Mouse (Mus musculus) adrenal gland (tissue): Measurements from ENCODE around the gene Gpatch2.

ENCODE experiments used
- intact Hi-C: fragments of 180-260 bp; cut with DNase I; formaldehyde crosslinking; loops from one replicate; pipeline ENCODE4 v1.15.1; 2025

Gene Gpatch2

GRCm38 (mm10) chr1:187241329-187241728, 26.0 kb downstream of the Gpatch2 start:
- intact Hi-C loops, result no loop called here

DNA sequence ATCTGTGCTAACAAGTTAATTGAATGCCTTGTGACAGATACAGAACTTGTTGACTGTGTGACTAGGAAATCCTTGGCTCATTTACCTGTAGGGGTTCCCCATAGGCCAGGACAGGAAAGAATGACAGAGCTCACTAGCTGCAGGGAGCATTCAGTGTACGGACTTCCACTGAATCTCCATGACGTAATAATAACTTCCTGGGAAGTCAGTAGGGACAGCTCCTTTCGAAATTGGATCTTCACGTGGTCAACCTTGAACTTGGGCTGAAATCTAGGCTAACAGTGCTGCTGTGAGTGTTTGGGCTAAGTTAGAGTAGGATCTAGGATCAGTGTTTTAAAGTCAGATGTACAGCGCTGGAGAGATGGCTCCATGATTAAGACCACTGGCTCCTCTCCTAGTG, 29.4 kb downstream of the Gpatch2 start:
- intact Hi-C loops, result no loop called here

DNA sequence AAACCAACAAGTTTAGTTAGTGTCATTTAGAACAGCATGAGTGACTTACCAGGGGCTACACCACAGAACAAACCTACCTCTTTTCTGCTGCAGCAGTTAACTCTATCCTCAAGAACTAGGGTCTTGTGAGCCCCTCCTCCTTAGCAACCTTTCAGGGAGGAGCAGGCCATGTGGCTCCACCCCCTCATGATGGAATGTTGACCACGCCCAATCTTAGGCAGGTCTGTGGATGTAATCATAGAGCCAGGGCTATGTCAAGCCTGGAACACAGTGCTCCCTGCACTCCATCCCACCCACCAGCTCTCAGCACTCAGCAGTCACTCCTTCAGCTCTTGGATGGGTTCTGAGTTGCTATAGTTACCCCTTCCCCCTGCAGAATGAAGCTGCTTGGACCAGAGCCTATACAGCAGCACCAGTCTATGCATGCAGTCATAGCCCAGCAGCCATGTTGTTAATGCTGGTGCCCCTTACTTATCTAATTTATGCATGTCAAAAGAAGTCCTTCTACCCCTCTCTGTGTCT, 35.5 kb downstream of the Gpatch2 start:
- intact Hi-C loops, result no loop called here

GRCm38 (mm10) chr1:187258756-187259155, 43.4 kb downstream of the Gpatch2 start:
- intact Hi-C loops, result no loop called here

DNA sequence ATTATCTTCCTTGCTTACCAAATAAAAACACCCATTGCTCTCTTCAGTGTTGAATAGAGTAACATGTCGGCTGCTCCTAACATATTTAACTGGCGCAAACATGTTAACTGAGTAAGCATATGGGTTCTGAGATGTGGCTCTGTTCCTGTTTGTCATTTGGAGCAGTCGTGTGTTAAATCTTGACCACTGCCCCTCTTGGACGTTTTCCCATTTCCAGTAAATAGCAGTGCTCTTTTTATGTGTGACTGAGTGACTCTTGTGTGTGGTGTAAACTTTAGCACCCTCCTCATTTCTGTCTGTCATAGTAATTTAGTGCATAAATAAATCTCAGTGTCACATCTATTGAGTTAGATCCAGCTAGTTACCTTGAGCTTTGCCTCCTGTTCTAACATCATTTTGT, 52.3 kb downstream of the Gpatch2 start:
- intact Hi-C loops, result no loop called here

DNA sequence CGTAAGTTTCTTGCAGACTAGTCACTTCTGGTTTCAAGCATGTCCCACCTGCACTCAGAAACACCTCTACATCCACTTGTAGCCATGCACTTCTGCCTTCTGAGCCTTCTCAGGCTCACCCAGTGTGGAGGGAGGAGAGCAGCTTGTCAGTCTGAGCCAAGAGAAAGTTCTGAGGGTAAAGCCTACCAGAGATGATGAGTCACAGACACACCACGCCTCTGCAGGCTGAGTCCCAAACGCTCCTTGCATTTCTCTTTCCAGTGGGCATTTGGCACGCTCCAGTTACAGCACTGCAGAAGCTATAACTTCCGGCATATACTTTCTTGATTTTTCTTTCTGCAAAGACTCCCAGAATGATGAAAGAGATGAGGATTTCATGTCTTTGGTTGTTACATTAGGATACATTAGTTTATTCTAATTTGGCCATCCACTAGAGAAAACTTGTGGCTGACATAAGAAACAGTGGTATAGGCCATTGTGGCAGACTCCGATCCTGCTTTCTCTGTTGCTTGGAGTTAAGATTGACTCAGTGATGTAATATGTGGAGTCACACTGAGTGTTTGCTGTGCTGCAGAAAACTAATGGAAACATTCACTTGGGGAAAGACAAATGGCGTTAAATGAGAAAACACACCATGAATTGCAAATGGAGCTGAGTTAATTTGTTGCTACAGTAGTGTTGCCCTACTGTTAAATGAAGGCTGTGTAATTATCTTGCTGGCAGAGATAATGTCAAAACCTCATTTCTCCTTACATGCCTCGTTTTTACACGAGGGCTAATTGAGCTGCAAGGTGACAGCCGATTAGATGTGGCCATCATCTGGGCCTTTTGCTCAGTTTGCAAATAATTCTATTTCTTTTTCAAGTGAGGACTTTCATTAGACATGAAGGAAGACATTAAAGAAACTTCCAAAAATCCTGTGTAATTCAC, 55.3 kb downstream of the Gpatch2 start:
- intact Hi-C loops, result no loop called here

GRCm38 (mm10) chr1:187277324-187277723, 62.0 kb downstream of the Gpatch2 start:
- intact Hi-C loops, result no loop called here

DNA sequence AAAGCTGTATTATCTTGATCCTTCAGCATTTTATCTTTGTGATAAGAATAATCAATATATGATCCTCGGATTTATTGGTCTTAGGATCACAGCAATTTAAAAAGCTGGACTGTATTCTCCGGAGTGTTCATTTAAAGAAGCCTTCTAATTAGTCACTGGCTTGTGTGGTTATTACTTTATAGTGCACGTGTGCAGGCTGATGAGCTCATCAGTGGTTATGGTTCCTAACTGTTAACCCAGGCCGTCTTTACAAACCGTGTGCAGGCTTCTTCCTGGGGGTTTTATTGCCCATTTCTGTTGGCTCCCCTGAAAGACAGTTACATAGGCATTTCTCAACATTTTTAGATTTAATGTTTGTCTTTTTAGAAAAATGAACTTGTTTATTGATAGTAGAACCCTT, 63.2 kb downstream of the Gpatch2 start:
- intact Hi-C loops, result no loop called here

- intact Hi-C loops, result no loop called here
Measured at GRCm38 (mm10) chr1:187279776-187280175, 64.5 kb downstream of the Gpatch2 start.

GRCm38 (mm10) chr1:187282321-187282720, 67.0 kb downstream of the Gpatch2 start:
- intact Hi-C loops, result no loop called here

- intact Hi-C loops, result no loop called here
Measured at GRCm38 (mm10) chr1:187282804-187283203, 67.5 kb downstream of the Gpatch2 start.

DNA sequence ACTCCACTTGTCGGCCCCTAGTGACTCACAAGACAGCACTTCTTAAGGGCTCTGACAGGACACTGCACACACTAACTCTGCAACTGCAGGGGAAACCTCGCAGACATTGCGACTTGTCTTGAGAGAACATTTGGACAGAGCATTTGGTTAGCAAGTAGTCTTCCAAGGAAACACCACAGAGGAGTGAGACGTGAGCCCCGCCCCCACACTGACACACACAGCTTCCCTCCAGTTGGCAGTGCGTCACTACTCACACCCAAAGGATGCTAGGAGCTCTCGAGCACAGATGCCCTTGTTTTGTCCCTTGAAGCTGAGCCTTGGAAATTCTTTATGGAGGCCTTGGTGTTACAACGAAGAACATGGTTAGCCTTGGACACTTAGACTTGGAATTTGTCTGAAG, 70.4 kb downstream of the Gpatch2 start:
- intact Hi-C loops, result no loop called here

- intact Hi-C loops, result no loop called here
Measured at GRCm38 (mm10) chr1:187286411-187286810, 71.1 kb downstream of the Gpatch2 start.

GRCm38 (mm10) chr1:187286924-187287323, 71.6 kb downstream of the Gpatch2 start:
- intact Hi-C loops, result no loop called here

- intact Hi-C loops, result no loop called here
Measured at GRCm38 (mm10) chr1:187290186-187290585, 74.9 kb downstream of the Gpatch2 start.

DNA sequence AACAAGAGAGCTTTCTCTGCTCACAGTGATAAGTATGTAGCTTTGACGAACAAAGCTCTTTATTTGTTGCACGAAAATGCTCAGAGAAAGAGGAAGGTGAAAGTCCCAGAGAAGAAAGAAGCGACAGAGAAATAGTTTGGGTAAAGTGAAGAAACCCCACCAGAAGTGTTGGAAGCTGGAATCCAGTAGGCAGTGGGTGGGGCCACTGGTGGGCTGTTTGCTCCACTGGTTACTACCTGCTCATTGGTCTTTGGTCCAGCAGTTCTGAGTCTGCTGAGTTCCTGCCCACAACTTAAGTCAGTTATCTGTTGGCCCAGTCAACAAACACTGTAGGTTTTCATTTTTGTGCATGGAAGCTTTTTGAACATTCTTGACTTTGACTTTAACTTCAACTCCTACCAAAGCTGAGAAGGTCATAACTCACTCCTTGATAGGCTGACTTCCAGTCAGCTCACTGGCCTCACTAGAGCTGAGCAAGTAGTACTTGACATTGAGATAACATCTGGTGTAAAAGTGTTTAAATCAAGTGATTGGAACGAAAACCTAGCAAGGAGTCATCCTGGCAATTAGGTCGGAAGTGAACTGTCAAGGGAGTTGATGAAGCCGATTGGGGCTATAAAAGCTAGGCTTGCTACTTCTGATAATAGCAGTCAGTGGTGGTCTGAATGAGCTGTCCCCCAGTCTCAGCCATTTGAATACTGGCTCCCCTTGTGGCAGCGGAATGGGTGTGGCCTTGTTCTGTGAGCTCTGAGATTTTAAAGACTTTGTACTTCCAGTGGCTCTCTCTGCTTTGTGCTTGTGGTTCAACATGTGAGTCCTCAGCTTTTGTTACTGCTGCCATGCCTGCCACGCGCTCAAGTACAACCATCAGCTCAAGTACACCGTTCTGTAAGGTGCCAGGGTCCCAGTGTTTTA, 76.4 kb downstream of the Gpatch2 start:
- intact Hi-C loops, result no loop called here

GRCm38 (mm10) chr1:187292395-187292749, 77.1 kb downstream of the Gpatch2 start:
- intact Hi-C loops, result no loop called here

GRCm38 (mm10) chr1:187293233-187293632, 77.9 kb downstream of the Gpatch2 start:
- intact Hi-C loops, result no loop called here

DNA sequence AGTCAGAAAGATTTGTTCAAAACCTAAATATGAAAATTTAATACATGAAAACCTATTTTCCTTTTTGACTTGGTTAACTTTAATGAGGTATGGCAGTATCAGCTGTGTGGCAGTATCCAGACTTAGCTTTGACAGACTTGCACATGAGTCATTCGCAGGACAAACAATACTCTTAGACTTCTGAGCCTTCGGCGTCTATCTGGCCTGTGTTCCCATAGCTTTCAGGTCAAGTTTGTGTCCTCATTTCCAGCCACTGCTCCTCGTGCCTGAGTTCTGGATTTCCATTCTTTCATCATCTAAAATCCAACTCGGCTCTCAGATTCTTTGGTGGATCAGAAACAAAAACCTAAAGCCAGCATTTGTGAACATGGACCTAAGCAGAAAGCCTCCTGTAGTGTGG, 79.2 kb downstream of the Gpatch2 start:
- intact Hi-C loops, result no loop called here

- intact Hi-C loops, result no loop called here
Measured at GRCm38 (mm10) chr1:187295038-187295559, 79.8 kb downstream of the Gpatch2 start.

DNA sequence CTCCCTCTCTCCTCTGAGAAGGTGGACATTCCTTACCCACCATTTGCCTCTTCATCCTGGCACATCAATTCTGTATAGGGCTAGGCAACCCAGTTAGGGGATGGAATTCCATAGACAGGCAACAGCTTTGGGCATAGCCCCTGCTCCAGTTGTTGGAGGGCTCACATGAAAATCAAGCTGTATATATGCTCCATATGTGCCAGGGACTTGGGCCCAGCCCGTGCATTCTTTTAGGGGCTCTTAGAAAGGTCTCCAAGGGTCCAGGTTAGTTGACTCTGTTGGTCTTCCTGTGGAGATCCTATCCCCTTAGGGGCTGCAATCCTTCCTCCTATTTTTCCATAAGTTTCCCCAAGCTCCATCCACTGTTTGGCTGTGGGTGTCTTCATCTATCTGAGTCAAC, 80.4 kb downstream of the Gpatch2 start:
- intact Hi-C loops, result no loop called here

DNA sequence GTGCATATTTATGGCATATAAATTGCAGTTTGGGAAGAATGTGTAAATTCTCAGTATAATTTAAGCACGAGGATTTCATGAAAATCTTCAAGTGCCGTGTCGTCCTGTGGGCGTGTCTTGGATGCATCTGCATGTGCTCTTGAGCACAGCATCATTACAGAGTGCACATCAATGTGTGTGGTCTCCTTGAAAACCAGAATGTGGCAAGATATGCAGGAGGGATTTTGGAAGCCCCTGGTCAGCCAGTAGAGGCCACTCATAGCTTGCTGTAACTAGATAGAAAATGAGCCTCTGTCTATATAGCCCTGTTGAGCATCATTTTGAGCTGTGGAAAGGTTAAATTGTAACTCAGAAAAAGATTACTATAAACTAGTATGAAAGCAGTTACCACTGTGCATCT, 83.9 kb downstream of the Gpatch2 start:
- intact Hi-C loops, result no loop called here
